Mouse (Mus musculus) thymus, adult 2 months (tissue): ENCODE results near the gene Capn12.

ENCODE experiments used
- CTCF ChIP-seq: fragments of 200-500 bp; IDR thresholded peaks from 2 replicates; pipeline ENCODE4 v1.5.1; 2012; ENCODE audit warnings: mild to moderate bottlenecking, control low read depth, low read length, moderate library complexity, borderline replicate concordance; ENCODE audit not compliant: control insufficient read depth, poor library complexity, insufficient read depth; ENCODE audit errors: extremely low read depth
- POLR2A ChIP-seq: fragments of 200-500 bp; IDR thresholded peaks from 2 replicates; pipeline ENCODE4 v1.6.1; 2012; ENCODE audit warnings: mild to moderate bottlenecking, low read length, control low read depth, moderate library complexity; ENCODE audit not compliant: control insufficient read depth, poor library complexity, insufficient read depth; ENCODE audit errors: extremely low read depth

- TF ChIP-seq POLR2A (no peak), CTCF (no peak)
Measured at GRCm38 (mm10) chr7:28860898-28861297, 20.3 kb upstream of the Capn12 start.
